ENCODE assay signal across 10 mouse cellular contexts in the genomic region with DNA sequence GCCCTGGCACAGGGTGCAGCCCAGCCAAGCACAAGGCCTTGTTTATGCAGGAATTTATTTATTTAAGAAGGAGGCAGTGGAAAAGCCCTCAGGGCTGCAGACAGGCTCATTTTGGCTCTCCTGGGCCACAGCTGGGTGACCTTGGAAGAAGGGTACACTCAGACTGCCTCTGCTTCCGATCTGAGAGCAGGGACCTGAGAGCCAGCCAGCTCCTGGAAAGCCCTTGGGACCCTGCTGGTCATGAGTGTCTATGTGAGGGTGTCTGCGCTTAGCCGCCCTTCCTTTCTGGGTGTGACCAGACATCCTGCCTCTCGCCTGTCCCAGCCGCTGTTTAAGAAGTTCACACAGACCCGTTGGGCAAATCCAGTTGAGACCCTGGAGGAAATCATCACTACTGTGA. TPM values are rescaled to one million over a fixed set of nuclear protein-coding genes. Genes with fewer than 3 reads are reported as not detected.
DNase-seq lines count a peak whose midpoint lies in the region; ATAC-seq and TF ChIP-seq lines count a peak whose summit lies in the region.
"Had no signal": no experiment of that assay in that cellular context is flagged by ENCODE, and none has a peak within 500 bp of the region (broad histone marks: within the 10 kb centered on the region; RNA-seq: fewer than 3 reads in every experiment).

No protein-coding gene starts in this region.

- no peak for DNase-seq in liver, embryonic 11.5 days (ENCODE audit: low spot score)
- peak; percentile 78 to 85 for DNase-seq in heart, adult 2 months
- DNase-seq in kidney, adult 9 months, result peak; percentile 87
- no peak for DNase-seq in right cerebral cortex, postnatal 4 days
- DNase-seq in spleen, postnatal 14 days (ENCODE audit: low spot score in 2 of 2), result no peak
- DNase-seq: embryo, embryonic 11 days had no signal

- whole genome bisulfite sequencing in liver, embryonic 12.5 days (ENCODE audit: insufficient replicate concordance), result 73% methylated on average over 6 of the region's 6 CpGs
- WGBS in liver, embryonic 11.5 days, result 64% methylated on average over 6 of the region's 6 CpGs
- 26% methylated on average over 6 of the region's 6 CpGs for WGBS in heart, adult 2 months

- peaks cover 99% of the 10 kb centered on the region for H3K36me3 ChIP-seq in liver, embryonic 12.5 days
- peaks cover 61% of the 10 kb centered on the region for H3K36me3 ChIP-seq in liver, embryonic 11.5 days (ENCODE audit: control insufficient read depth, insufficient read depth, low read length)
- H3K36me3 ChIP-seq in heart, adult 2 months (ENCODE audit: control insufficient read depth, insufficient read depth, low read length), result no peaks in the 10 kb centered on the region
- H3K36me3 ChIP-seq in myocyte (ENCODE audit: control insufficient read depth, insufficient read depth), result peaks cover 53% of the 10 kb centered on the region

- no peak for ATAC-seq in liver, embryonic 12.5 days
- ATAC-seq in liver, embryonic 11.5 days (replicated peaks; ENCODE audit: low FRiP score), result no peak
- no peak for ATAC-seq in megakaryocyte progenitor cell, adult 5-6 weeks (replicated peaks; ENCODE audit: poor library complexity)

- peak; percentile 86 for TF ChIP-seq EP300 in heart, adult 2 months (IDR thresholded peaks at IDR 0.05; ENCODE audit: insufficient read depth, low read depth, low read length)

- no peaks in the 10 kb centered on the region for H3K79me2 ChIP-seq in heart, adult 2 months (replicated peaks; ENCODE audit: control insufficient read depth, insufficient read depth, low read length)
- H3K79me2 ChIP-seq in myocyte (ENCODE audit: control insufficient read depth, insufficient read depth), result peaks cover 22% of the 10 kb centered on the region

- H3K9me3 ChIP-seq in liver, embryonic 12.5 days (replicated peaks), result no peaks in the 10 kb centered on the region
- no peaks in the 10 kb centered on the region for H3K9me3 ChIP-seq in liver, embryonic 11.5 days (ENCODE audit: control insufficient read depth, low read length)

- no peak for TF ChIP-seq CTCF in heart, adult 2 months (IDR thresholded peaks at IDR 0.05)

- H3K27me3 ChIP-seq in liver, embryonic 12.5 days (replicated peaks), result peaks cover 46% of the 10 kb centered on the region
- H3K27me3 ChIP-seq in liver, embryonic 11.5 days (replicated peaks; ENCODE audit: control insufficient read depth, insufficient read depth, low read length), result peaks cover 34% of the 10 kb centered on the region
- no peaks in the 10 kb centered on the region for H3K27me3 ChIP-seq in heart, adult 2 months (ENCODE audit: control insufficient read depth, insufficient read depth, low read length)
- no peaks in the 10 kb centered on the region for H3K27me3 ChIP-seq in myocyte (ENCODE audit: control insufficient read depth, insufficient read depth, insufficient read length)

- intact Hi-C loops in heart, adult 2 months (cut with DNase I), result no loop called here

- no peak overlapping the region for H3ac ChIP-seq in myocyte (ENCODE audit: control insufficient read depth, insufficient read length)

- TF ChIP-seq POLR2A in heart, adult 2 months (IDR thresholded peaks at IDR 0.05; ENCODE audit: insufficient read depth, low read depth, low read length), result 0 out of 2 replicates have a peak, but pooled peaks have one; percentile 26
- TF ChIP-seq POLR2A in myocyte (IDR thresholded peaks at IDR 0.05; ENCODE audit: insufficient read length, low read depth), result no peak

- H3K4me3 ChIP-seq in liver, embryonic 12.5 days, result no peak overlapping the region
- H3K4me3 ChIP-seq in liver, embryonic 11.5 days (ENCODE audit: low read depth, low read length), result no peak overlapping the region
- no peak overlapping the region for H3K4me3 ChIP-seq in heart, adult 2 months
- no peak overlapping the region for H3K4me3 ChIP-seq in myocyte

- no peak overlapping the region for H3K9ac ChIP-seq in liver, embryonic 12.5 days
- no peak overlapping the region for H3K9ac ChIP-seq in liver, embryonic 11.5 days (ENCODE audit: low read depth, low read length)
- H3K9ac ChIP-seq in heart, adult 2 months (ENCODE audit: low read depth, low read length), result no peak overlapping the region
- H3K9ac ChIP-seq: liver, embryonic 14.5 days had no signal

- H3K27ac ChIP-seq in liver, embryonic 12.5 days, result 0 out of 2 replicates have a peak overlapping the region, but pooled peaks have one; percentile 36
- no peak overlapping the region for H3K27ac ChIP-seq in liver, embryonic 11.5 days (ENCODE audit: low read depth, low read length)
- peak overlapping the region; percentile 51 for H3K27ac ChIP-seq in heart, adult 2 months
- H3K27ac ChIP-seq: liver, embryonic 14.5 days had no signal

- H3K4me1 ChIP-seq in liver, embryonic 12.5 days, result peaks cover 75% of the 10 kb centered on the region
- H3K4me1 ChIP-seq in liver, embryonic 11.5 days (replicated peaks; ENCODE audit: control insufficient read depth, insufficient read depth, low read length), result peaks cover 35% of the 10 kb centered on the region
- H3K4me1 ChIP-seq in heart, adult 2 months (ENCODE audit: control insufficient read depth, insufficient read depth, low read length), result peaks cover 22% of the 10 kb centered on the region

- H3K4me2 ChIP-seq in liver, embryonic 12.5 days, result no peak overlapping the region
- no peak overlapping the region for H3K4me2 ChIP-seq in liver, embryonic 11.5 days
- H3K4me2 ChIP-seq in myocyte (ENCODE audit: low read depth), result peak overlapping the region; percentile 84

TF ChIP-seq in myocyte, 11 proteins besides CTCF, POLR2A, EP300 and RAD21:
- TF ChIP-seq TCF12 (IDR thresholded peaks at IDR 0.05; ENCODE audit: insufficient read depth, poor library complexity, severe bottlenecking), result no peak
- no peak for TF ChIP-seq USF1 (IDR thresholded peaks at IDR 0.05; ENCODE audit: low read depth)
- TF ChIP-seq MYOG (IDR thresholded peaks at IDR 0.05; ENCODE audit: control insufficient read depth in 1 of 3, insufficient read depth in 1 of 3, insufficient read length in 2 of 3, low read depth in 2 of 3), result no peak
- no peak for TF ChIP-seq MYOD1 (IDR thresholded peaks at IDR 0.05; ENCODE audit: control insufficient read depth in 1 of 3, insufficient read length in 2 of 3, low read depth in 2 of 3)
- no peak for TF ChIP-seq REST (IDR thresholded peaks at IDR 0.05; ENCODE audit: insufficient read depth, insufficient read length)
- TF ChIP-seq TCF3 (IDR thresholded peaks at IDR 0.05; ENCODE audit: insufficient read length, low read depth), result no peak
- TF ChIP-seq POLR2AphosphoS2 (IDR thresholded peaks at IDR 0.05; ENCODE audit: insufficient read length, low read depth), result no peak
- TF ChIP-seq CEBPB (IDR thresholded peaks at IDR 0.05; ENCODE audit: insufficient read depth, poor library complexity, severe bottlenecking), result no peak
- no peak for TF ChIP-seq SRF (IDR thresholded peaks at IDR 0.05; ENCODE audit: control insufficient read depth, insufficient read length, low read depth)
- TF ChIP-seq E2F4 (IDR thresholded peaks at IDR 0.05; ENCODE audit: insufficient read depth), result no peak
- TF ChIP-seq MAX (IDR thresholded peaks at IDR 0.05; ENCODE audit: low read depth), result no peak

RNA-seq across cellular contexts. Expression of gene Tnfaip2, which starts 8.1 kb away (rescaled TPM):
- polyA plus RNA-seq in liver, embryonic 12.5 days (2016; fragmentation: Nextera tagmentation; extraction: Ambion mirVana), result 88.6 and 94.9 TPM in 2 replicates
- 107 TPM in 2 replicates for polyA plus RNA-seq in liver, embryonic 11.5 days (2014; fragmentation: Nextera tagmentation; extraction: Ambion mirVana)
- total RNA-seq in heart, adult 2 months (2021), result 10 to 100 TPM; 40.9 to 52.1 TPM
- polyA plus RNA-seq in heart, adult 2 months (2012; rRNA removed), result 40.2 and 52.0 TPM in 2 replicates
- polyA plus RNA-seq in myocyte (2012; fragmentation: generic; extraction: Trizol), result 169 TPM
- 18.3 and 20.9 TPM in 2 replicates for total RNA-seq in megakaryocyte progenitor cell, adult 5-6 weeks (2015)
- total RNA-seq in megakaryocyte progenitor cell, adult 5-6 weeks (2017), result 31.1 and 67.8 TPM in 2 replicates

RNA-seq across cellular contexts. Expression of gene Exoc3l4, which starts 33.5 kb away (rescaled TPM):
- polyA plus RNA-seq in liver, embryonic 12.5 days (2016; fragmentation: Nextera tagmentation; extraction: Ambion mirVana), result 15.5 and 18.2 TPM in 2 replicates
- 18.6 and 20.4 TPM in 2 replicates for polyA plus RNA-seq in liver, embryonic 11.5 days (2014; fragmentation: Nextera tagmentation; extraction: Ambion mirVana)
- 1 to 10 TPM; 2.5 to 2.7 TPM for total RNA-seq in heart, adult 2 months (2021)
- 9.2 and 10.9 TPM in 2 replicates for polyA plus RNA-seq in heart, adult 2 months (2012; rRNA removed)
- polyA plus RNA-seq in myocyte (2012; fragmentation: generic; extraction: Trizol), result 23.2 TPM
- total RNA-seq in megakaryocyte progenitor cell, adult 5-6 weeks (2015), result 0.42 and 1.1 TPM in 2 replicates
- total RNA-seq in megakaryocyte progenitor cell, adult 5-6 weeks (2017), result not detected in 2 replicates

RNA-seq across cellular contexts. Expression of gene Gm266, which starts 35.3 kb away (rescaled TPM):
- 1.8 and 2.4 TPM in 2 replicates for polyA plus RNA-seq in liver, embryonic 12.5 days (2016; fragmentation: Nextera tagmentation; extraction: Ambion mirVana)
- 4.9 and 5.6 TPM in 2 replicates for polyA plus RNA-seq in liver, embryonic 11.5 days (2014; fragmentation: Nextera tagmentation; extraction: Ambion mirVana)
- total RNA-seq in heart, adult 2 months (2021), result under 1 TPM; 0.36 to 0.39 TPM
- polyA plus RNA-seq in heart, adult 2 months (2012; rRNA removed), result 0.23 and 0.88 TPM in 2 replicates
- 1.5 TPM for polyA plus RNA-seq in myocyte (2012; fragmentation: generic; extraction: Trizol)
- not detected in 2 replicates for total RNA-seq in megakaryocyte progenitor cell, adult 5-6 weeks (2015)
- not detected in 2 replicates for total RNA-seq in megakaryocyte progenitor cell, adult 5-6 weeks (2017)

RNA-seq across cellular contexts. Expression of gene Lbhd2, which starts 43.8 kb away (rescaled TPM):
- polyA plus RNA-seq in liver, embryonic 12.5 days (2016; fragmentation: Nextera tagmentation; extraction: Ambion mirVana), result 0.28 TPM in 1 of 2 replicates, not detected in the other
- polyA plus RNA-seq in liver, embryonic 11.5 days (2014; fragmentation: Nextera tagmentation; extraction: Ambion mirVana), result 0.36 TPM in 1 of 2 replicates, not detected in the other
- not detected for total RNA-seq in heart, adult 2 months (2021)
- polyA plus RNA-seq in heart, adult 2 months (2012; rRNA removed), result not detected in 2 replicates
- polyA plus RNA-seq in myocyte (2012; fragmentation: generic; extraction: Trizol), result not detected
- 0.30 TPM in 1 of 2 replicates, not detected in the other for total RNA-seq in megakaryocyte progenitor cell, adult 5-6 weeks (2015)
- not detected in 2 replicates for total RNA-seq in megakaryocyte progenitor cell, adult 5-6 weeks (2017)

Comparison
In these comparisons a context has a peak if more than half of its experiments do, and no peak if none do; other contexts are left out.
1. DNase-seq: peak in heart, adult 2 months (2 of 2) and kidney, adult 9 months (single experiment); none in liver, embryonic 11.5 days (single experiment), right cerebral cortex, postnatal 4 days (single experiment) and spleen, postnatal 14 days (0 of 2).